Mouse (Mus musculus) cerebellum, adult 18-20 months (tissue): ENCODE results near the gene Cdc42ep2.

ENCODE experiments used
- DNase-seq, 2 experiments: peaks; one replicate each; pipeline ENCODE4 v3.0.0; 2021

Gene Cdc42ep2

GRCm38 (mm10) chr19:5872528-5872927, 52.1 kb downstream of the Cdc42ep2 start:
- no peak for DNase-seq

- no peak for DNase-seq
These were observed 52.9 kb downstream of the Cdc42ep2 start for GRCm38 (mm10) chr19:5871683-5872082.

- DNase-seq = no peak
These were observed 53.3 kb downstream of the Cdc42ep2 start for GRCm38 (mm10) chr19:5871273-5871672.

GRCm38 (mm10) chr19:5868096-5868495, 56.5 kb downstream of the Cdc42ep2 start:
- no peak for DNase-seq
